Mouse (Mus musculus): ENCODE data around the gene Med13.

Gene Med13

GRCm38 (mm10) chr11:86231781-86232350, 125.5 kb downstream of the Med13 start:
- ChIA-PET POLR2A (interaction anchor here (0.5 to 1.5 kb wide), 7 partner anchors 11 to 31 kb away, joined by 3 to 5 read pairs (median 3); no protein-coding TSS in a partner anchor), CTCF (no interaction called here)

GRCm38 (mm10) chr11:86226646-86227180, 130.7 kb downstream of the Med13 start:
- POLR2A ChIA-PET: interaction anchor here in 1 of 4 experiments (1.0 to 1.6 kb wide), 2 partner anchors 26 to 31 kb away, joined by 3 read pairs; partner anchors contain the start of genes Brip1 and Ints2

GRCm38 (mm10) chr11:86225761-86226160, 131.6 kb downstream of the Med13 start:
- POLR2A ChIA-PET: interaction anchor here in 2 of 4 experiments (0.7 to 1.7 kb wide), 3 partner anchors 10 to 25 kb away, joined by 3 to 6 read pairs (median 3); partner anchors contain the start of gene Brip1 (in 1 of the 2)
- CTCF ChIA-PET: interaction anchor here in 1 of 4 experiments (0.6 kb wide), 1 partner anchor 301 kb away, joined by 4 read pairs; no protein-coding TSS in a partner anchor

More at GRCm38 (mm10) chr11:86226646-86227180, 130.7 kb downstream of the Med13 start:
- CTCF ChIA-PET: no interaction called here
